Mouse (Mus musculus) heart, embryonic 16.5 days (tissue): ENCODE results near the gene Usf1. TPM values are rescaled to one million over a fixed set of nuclear protein-coding genes. Genes with fewer than 3 reads are reported as not detected.
A peak's percentile ranks its signal among the peaks of the same experiment; 100 is the strongest.

Experiments
- ATAC-seq: fragments of 200-750 bp; cut with Nextera tagmentation; replicated peaks from 2 replicates; pipeline ENCODE4 v1.8.0; 2017; ENCODE audit warnings: moderate number of reproducible peaks; ENCODE audit not compliant: insufficient read depth, low FRiP score; ENCODE audit errors: extremely low read depth
- H3K27ac ChIP-seq: fragments of 300-500 bp; sonication (generic); 2 replicates; pipeline ENCODE4 v1.5.1; 2014; ENCODE audit warnings: mild to moderate bottlenecking, low read length, control low read depth, moderate library complexity
- H3K27me3 ChIP-seq: fragments of 300-500 bp; sonication (generic); 2 replicates; pipeline ENCODE4 v1.6.1; 2014; ENCODE audit warnings: low read length, mixed read lengths; ENCODE audit not compliant: control insufficient read depth, insufficient read depth
- H3K36me3 ChIP-seq: fragments of 300-500 bp; sonication (generic); 2 replicates; pipeline ENCODE4 v1.6.1; 2014; ENCODE audit not compliant: control insufficient read depth, insufficient read depth
- H3K4me1 ChIP-seq: fragments of 300-500 bp; sonication (generic); 2 replicates; pipeline ENCODE4 v1.6.1; 2014; ENCODE audit warnings: low read length, mixed read lengths; ENCODE audit not compliant: control insufficient read depth, insufficient read depth
- H3K4me2 ChIP-seq: fragments of 300-500 bp; sonication (generic); 2 replicates; pipeline ENCODE4 v1.6.1; 2014; ENCODE audit warnings: low read depth, mild to moderate bottlenecking, control low read depth, low read length
- H3K4me3 ChIP-seq: fragments of 300-500 bp; sonication (generic); 2 replicates; pipeline ENCODE4 v1.5.1; 2014; ENCODE audit warnings: mild to moderate bottlenecking, control low read depth, low read length
- H3K9ac ChIP-seq: fragments of 300-500 bp; sonication (generic); 2 replicates; pipeline ENCODE4 v1.6.1; 2014; ENCODE audit warnings: low read length, control low read depth
- H3K9me3 ChIP-seq: fragments of 300-500 bp; sonication (generic); replicated peaks from 2 replicates; pipeline ENCODE4 v1.6.1; 2016; ENCODE audit warnings: low read length; ENCODE audit not compliant: control insufficient read depth
- WGBS: fragments of 180-500 bp; shearing (Covaris S2); extraction: QIAGEN DNeasy Blood & Tissue Kit; methylation state at CpG from one replicate; pipeline ENCODE4 v1.1.7; 2014; 5-methylcytosine and 5-hydroxymethylcytosine counted together
- polyA plus RNA-seq: library from polyadenylated mRNA; unstranded; fragments of >200 nt; fragmentation: Nextera tagmentation; extraction: Ambion mirVana; gene quantifications from 2 replicates; pipeline ENCODE4 v1.2.1, GENCODE M21; 2015

Usf1 gene
- polyA plus RNA-seq, 1 experiment from 2014 or later: 53.1 TPM

GRCm38 (mm10) chr1:171452522-171452921, 41.4 kb downstream of the Usf1 start:
- Histone ChIP-seq H3K4me2 (no peak overlapping the region), H3K36me3 (no peaks in the 10 kb centered on the region), H3K27ac (no peak overlapping the region), H3K27me3 (no peaks in the 10 kb centered on the region), H3K9ac (no peak overlapping the region), H3K4me1 (peaks cover 7% of the 10 kb centered on the region), H3K9me3 (no peaks in the 10 kb centered on the region), H3K4me3 (no peak overlapping the region)
- no peak for ATAC-seq
- 64% methylated on average over 5 of the region's 5 CpGs for WGBS

GRCm38 (mm10) chr1:171452923-171453322, 41.8 kb downstream of the Usf1 start:
- H3K4me1 ChIP-seq: peaks cover 3% of the 10 kb centered on the region
- ATAC-seq: no peak
- H3K4me3 ChIP-seq: no peak overlapping the region
- H3K27me3 ChIP-seq: no peaks in the 10 kb centered on the region
- H3K4me2 ChIP-seq: no peak overlapping the region
- H3K36me3 ChIP-seq: no peaks in the 10 kb centered on the region
- 78% methylated on average over 5 of the region's 5 CpGs for whole genome bisulfite sequencing
- no peaks in the 10 kb centered on the region for H3K9me3 ChIP-seq
- no peak overlapping the region for H3K27ac ChIP-seq
- no peak overlapping the region for H3K9ac ChIP-seq

- Histone ChIP-seq H3K4me1 (peaks cover 6% of the 10 kb centered on the region), H3K9me3 (no peaks in the 10 kb centered on the region), H3K4me3 (no peak overlapping the region), H3K36me3 (no peaks in the 10 kb centered on the region), H3K9ac (no peak overlapping the region), H3K27ac (no peak overlapping the region), H3K4me2 (no peak overlapping the region), H3K27me3 (no peaks in the 10 kb centered on the region)
- no peak for ATAC-seq
- 80% methylated on average over 6 of the region's 6 CpGs for WGBS
Observed at GRCm38 (mm10) chr1:171454926-171455325, 43.8 kb downstream of the Usf1 start.

- H3K4me3 ChIP-seq: no peak overlapping the region
- H3K9me3 ChIP-seq: no peaks in the 10 kb centered on the region
- H3K4me2 ChIP-seq: no peak overlapping the region
- 97% methylated on average over 1 of the region's 1 CpGs for WGBS
- no peaks in the 10 kb centered on the region for H3K27me3 ChIP-seq
- no peak overlapping the region for H3K9ac ChIP-seq
- ATAC-seq: no peak
- H3K4me1 ChIP-seq: peaks cover 11% of the 10 kb centered on the region
- H3K36me3 ChIP-seq: peaks cover 15% of the 10 kb centered on the region
- H3K27ac ChIP-seq: no peak overlapping the region
Observed at GRCm38 (mm10) chr1:171457568-171457967, 46.5 kb downstream of the Usf1 start.

GRCm38 (mm10) chr1:171459791-171460190, 48.7 kb downstream of the Usf1 start:
- 43% methylated on average over 5 of the region's 5 CpGs for WGBS
- no peak overlapping the region for H3K9ac ChIP-seq
- no peaks in the 10 kb centered on the region for H3K9me3 ChIP-seq
- H3K36me3 ChIP-seq: peaks cover 26% of the 10 kb centered on the region
- no peak overlapping the region for H3K4me3 ChIP-seq
- ATAC-seq: no peak
- H3K4me2 ChIP-seq: peak overlapping the region; percentile 22; the same call in 1 of the 2 replicates
- no peaks in the 10 kb centered on the region for H3K27me3 ChIP-seq
- H3K4me1 ChIP-seq: peaks cover 11% of the 10 kb centered on the region
- peak overlapping the region; percentile 25; the same call in 1 of the 2 replicates for H3K27ac ChIP-seq

GRCm38 (mm10) chr1:171460551-171461503, 49.7 kb downstream of the Usf1 start:
- 89% methylated on average over 22 of the region's 22 CpGs for WGBS
- no peak overlapping the region for H3K4me2 ChIP-seq
- no peak for ATAC-seq
- H3K36me3 ChIP-seq: peaks cover 26% of the 10 kb centered on the region
- no peak overlapping the region for H3K9ac ChIP-seq
- no peaks in the 10 kb centered on the region for H3K9me3 ChIP-seq
- no peak overlapping the region for H3K4me3 ChIP-seq
- H3K4me1 ChIP-seq: peaks cover 11% of the 10 kb centered on the region
- H3K27ac ChIP-seq: no peak overlapping the region
- H3K27me3 ChIP-seq: no peaks in the 10 kb centered on the region

- no peak overlapping the region for H3K9ac ChIP-seq
- peaks cover 11% of the 10 kb centered on the region for H3K4me1 ChIP-seq
- H3K36me3 ChIP-seq: peaks cover 26% of the 10 kb centered on the region
- no peaks in the 10 kb centered on the region for H3K9me3 ChIP-seq
- H3K4me2 ChIP-seq: no peak overlapping the region
- H3K27me3 ChIP-seq: no peaks in the 10 kb centered on the region
- WGBS: 89% methylated on average over 3 of the region's 3 CpGs
- H3K27ac ChIP-seq: no peak overlapping the region
- ATAC-seq: no peak
- H3K4me3 ChIP-seq: no peak overlapping the region
Observed at GRCm38 (mm10) chr1:171463133-171463532, 52.0 kb downstream of the Usf1 start.

GRCm38 (mm10) chr1:171465749-171466412, 54.8 kb downstream of the Usf1 start:
- H3K4me2 ChIP-seq: no peak overlapping the region
- ATAC-seq: no peak
- H3K4me3 ChIP-seq: no peak overlapping the region
- 91% methylated on average over 5 of the region's 5 CpGs for WGBS
- H3K27ac ChIP-seq: no peak overlapping the region
- H3K4me1 ChIP-seq: peaks cover 7% of the 10 kb centered on the region
- no peak overlapping the region for H3K9ac ChIP-seq
- H3K27me3 ChIP-seq: no peaks in the 10 kb centered on the region
- peaks cover 26% of the 10 kb centered on the region for H3K36me3 ChIP-seq
- H3K9me3 ChIP-seq: no peaks in the 10 kb centered on the region

- no peak overlapping the region for H3K9ac ChIP-seq
- H3K9me3 ChIP-seq: no peaks in the 10 kb centered on the region
- H3K36me3 ChIP-seq: peaks cover 21% of the 10 kb centered on the region
- no peak overlapping the region for H3K4me3 ChIP-seq
- no peak overlapping the region for H3K4me2 ChIP-seq
- no peaks in the 10 kb centered on the region for H3K27me3 ChIP-seq
- H3K4me1 ChIP-seq: peaks cover 7% of the 10 kb centered on the region
- H3K27ac ChIP-seq: no peak overlapping the region
- 77% methylated on average over 4 of the region's 4 CpGs for WGBS
- no peak for ATAC-seq
Observed at GRCm38 (mm10) chr1:171466565-171466964, 55.5 kb downstream of the Usf1 start.
